Mouse (Mus musculus) small intestine, adult 2 months (tissue): ENCODE data around the gene Siva1.

Experiments used
- CTCF ChIP-seq: fragments of 200-500 bp; IDR thresholded peaks from 2 replicates; pipeline ENCODE4 v1.5.1; 2012; ENCODE audit warnings: low read depth, mild to moderate bottlenecking, control low read depth, inconsistent platforms, low read length, moderate library complexity, mixed read lengths; ENCODE audit not compliant: insufficient replicate concordance, insufficient read length; ENCODE audit errors: extremely low read depth
- POLR2A ChIP-seq: fragments of 200-500 bp; IDR thresholded peaks from 2 replicates; pipeline ENCODE4 v1.6.1; 2012; ENCODE audit warnings: low read depth, mild to moderate bottlenecking, control low read depth, inconsistent platforms, low read length, moderate library complexity

- TF ChIP-seq CTCF (no peak), POLR2A (no peak)
Measured at GRCm38 (mm10) chr12:112596891-112597500, 47.5 kb upstream of the Siva1 start.
